In genomic region chr7:28921722-28922465, GRCm38 (mm10) we compare ENCODE assay signal across 10 mouse cellular contexts. TPM values are rescaled to one million over a fixed set of nuclear protein-coding genes. Genes with fewer than 3 reads are reported as not detected.
DNase-seq lines count a peak whose midpoint lies in the region; ATAC-seq and TF ChIP-seq lines count a peak whose summit lies in the region.
"Had no signal": no experiment of that assay in that cellular context is flagged by ENCODE, and none has a peak within 500 bp of the region (broad histone marks: within the 10 kb centered on the region; RNA-seq: fewer than 3 reads in every experiment).

No protein-coding gene starts in this region.

- TF ChIP-seq CTCF in kidney, postnatal 0 days (IDR thresholded peaks at IDR 0.05; ENCODE audit: low read depth), result no peak

- H3K27me3 ChIP-seq in kidney, postnatal 0 days (ENCODE audit: insufficient read depth, low read length), result no peaks in the 10 kb centered on the region
- no peaks in the 10 kb centered on the region for H3K27me3 ChIP-seq in liver, embryonic 13.5 days
- H3K27me3 ChIP-seq: CH12.LX had no signal

- 79% methylated on average over 8 of the region's 8 CpGs for WGBS in kidney, postnatal 0 days
- 72% methylated on average over 8 of the region's 8 CpGs for WGBS in liver, embryonic 13.5 days (ENCODE audit: insufficient replicate concordance)

- H3K36me3 ChIP-seq in kidney, postnatal 0 days (ENCODE audit: insufficient read depth, low read length), result peaks cover 11% of the 10 kb centered on the region
- H3K36me3 ChIP-seq in liver, embryonic 13.5 days, result peaks cover 59% of the 10 kb centered on the region

- peak overlapping the region; percentile 92; the same call in 1 of the 2 replicates for H3K27ac ChIP-seq in kidney, postnatal 0 days
- H3K27ac ChIP-seq in liver, embryonic 13.5 days, result no peak overlapping the region; the same call in 1 of the 2 replicates

- H3K4me2 ChIP-seq in kidney, postnatal 0 days (ENCODE audit: low read length), result no peak overlapping the region
- H3K4me2 ChIP-seq in liver, embryonic 13.5 days, result no peak overlapping the region

- no peaks in the 10 kb centered on the region for H3K9me3 ChIP-seq in kidney, postnatal 0 days (replicated peaks; ENCODE audit: low read length)
- no peaks in the 10 kb centered on the region for H3K9me3 ChIP-seq in liver, embryonic 13.5 days (replicated peaks)

- H3K4me3 ChIP-seq in kidney, postnatal 0 days (replicated peaks; ENCODE audit: low read depth, low read length), result no peak overlapping the region
- H3K4me3 ChIP-seq in liver, embryonic 13.5 days (replicated peaks), result no peak overlapping the region

- H3K9ac ChIP-seq in kidney, postnatal 0 days (ENCODE audit: low read depth, low read length), result no peak overlapping the region
- H3K9ac ChIP-seq in liver, embryonic 13.5 days, result peak overlapping the region; percentile 8; the same call in 1 of the 2 replicates

- H3K4me1 ChIP-seq in kidney, postnatal 0 days (replicated peaks; ENCODE audit: insufficient read depth, low read length), result peaks cover 65% of the 10 kb centered on the region
- H3K4me1 ChIP-seq in liver, embryonic 13.5 days (replicated peaks), result peaks cover 100% of the 10 kb centered on the region

- ATAC-seq in kidney, postnatal 0 days (replicated peaks; ENCODE audit: low FRiP score, low read depth), result no peak
- no peak for ATAC-seq in liver, embryonic 13.5 days (ENCODE audit: low read depth)

- DNase-seq in cerebellum, postnatal 25 days, result peak; percentile 42 to 47
- DNase-seq in cerebellum, postnatal 36 days, result no peak
- no peak for DNase-seq in kidney, postnatal 0 days (ENCODE audit: low spot score)
- DNase-seq in kidney, postnatal 4 days, result no peak
- DNase-seq in adrenal gland, postnatal 36 days, result peak; percentile 47 to 58
- no peak for DNase-seq in liver, embryonic 13.5 days
- no peak for DNase-seq in spleen, postnatal 4 days (ENCODE audit: low spot score in 2 of 2)
- no peak for DNase-seq in ovary, postnatal 10 days (ENCODE audit: low spot score)
- DNase-seq: right cerebral cortex, postnatal 14 days had no signal

RNA-seq across cellular contexts. Expression of gene Actn4, which starts 40.2 kb away (rescaled TPM):
- 255 and 280 TPM in 2 replicates for polyA plus RNA-seq in kidney, postnatal 0 days (2015; fragmentation: Nextera tagmentation; extraction: Ambion mirVana)
- total RNA-seq in adrenal gland, postnatal 36 days (2021), result 100 to 1,000 TPM; 193 to 252 TPM
- 116 and 131 TPM in 2 replicates for polyA plus RNA-seq in liver, embryonic 13.5 days (2015; fragmentation: Nextera tagmentation; extraction: Ambion mirVana)

RNA-seq across cellular contexts. Expression of gene Capn12, which starts 40.7 kb away (rescaled TPM):
- 0.34 and 0.47 TPM in 2 replicates for polyA plus RNA-seq in kidney, postnatal 0 days (2015; fragmentation: Nextera tagmentation; extraction: Ambion mirVana)
- under 1 TPM; 0.30 to 0.33 TPM for total RNA-seq in adrenal gland, postnatal 36 days (2021)
- polyA plus RNA-seq in liver, embryonic 13.5 days (2015; fragmentation: Nextera tagmentation; extraction: Ambion mirVana), result 0.09 and 0.13 TPM in 2 replicates

RNA-seq across cellular contexts. Expression of gene Lgals7, which starts 58.2 kb away (rescaled TPM):
- 1.3 and 1.7 TPM in 2 replicates for polyA plus RNA-seq in kidney, postnatal 0 days (2015; fragmentation: Nextera tagmentation; extraction: Ambion mirVana)
- total RNA-seq in adrenal gland, postnatal 36 days (2021), result under 1 TPM; 0.72 to 0.86 TPM
- 0.44 TPM in 1 of 2 replicates, not detected in the other for polyA plus RNA-seq in liver, embryonic 13.5 days (2015; fragmentation: Nextera tagmentation; extraction: Ambion mirVana)
- total RNA-seq: CH12.LX had no signal

RNA-seq across cellular contexts. Expression of gene Eif3k, which starts 59.8 kb away (rescaled TPM):
- polyA plus RNA-seq in kidney, postnatal 0 days (2015; fragmentation: Nextera tagmentation; extraction: Ambion mirVana), result 467 and 479 TPM in 2 replicates
- total RNA-seq in adrenal gland, postnatal 36 days (2021), result 100 to 1,000 TPM; 241 to 264 TPM
- 294 and 308 TPM in 2 replicates for polyA plus RNA-seq in liver, embryonic 13.5 days (2015; fragmentation: Nextera tagmentation; extraction: Ambion mirVana)

RNA-seq across cellular contexts. Expression of gene Map4k1, which starts 60.0 kb away (rescaled TPM):
- polyA plus RNA-seq in kidney, postnatal 0 days (2015; fragmentation: Nextera tagmentation; extraction: Ambion mirVana), result 7.6 and 9.5 TPM in 2 replicates
- total RNA-seq in adrenal gland, postnatal 36 days (2021), result 1 to 10 TPM; 1.1 to 1.7 TPM
- polyA plus RNA-seq in liver, embryonic 13.5 days (2015; fragmentation: Nextera tagmentation; extraction: Ambion mirVana), result 27.4 and 29.1 TPM in 2 replicates

Comparison
In these comparisons a context has a peak if more than half of its experiments do, and no peak if none do; other contexts are left out.
1. DNase-seq: peak in cerebellum, postnatal 25 days (2 of 2) and adrenal gland, postnatal 36 days (2 of 2); none in cerebellum, postnatal 36 days (0 of 2), kidney, postnatal 0 days (single experiment), kidney, postnatal 4 days (0 of 2), liver, embryonic 13.5 days (single experiment), spleen, postnatal 4 days (0 of 2) and ovary, postnatal 10 days (single experiment).